Mouse (Mus musculus) MEL (cell line): ENCODE data around the gene Cops7a.

Experiments
- CTCF ChIP-seq, 3 experiments: IDR thresholded peaks in 2 of 3; conservative IDR thresholded peaks in 1 of 3; 2 replicates each; pipeline ENCODE4 v1.5.1; 2011 to 2012; ENCODE audit warnings: low read length in 3 of 3, low read depth in 2 of 3, mild to moderate bottlenecking in 2 of 3, improper control_type of control experiment in 1 of 3, inconsistent platforms in 1 of 3, mixed read lengths in 1 of 3, moderate library complexity in 1 of 3; ENCODE audit not compliant: control insufficient read depth in 1 of 3, insufficient read depth in 1 of 3, poor library complexity in 1 of 3, severe bottlenecking in 1 of 3
- HCFC1 ChIP-seq: IDR thresholded peaks from 2 replicates; pipeline ENCODE4 v1.6.1; 2012; ENCODE audit warnings: low read depth, mild to moderate bottlenecking, inconsistent platforms, low read length, improper control_type of control experiment, moderate library complexity
- JUND ChIP-seq: IDR thresholded peaks from 2 replicates; pipeline ENCODE4 v1.6.1; 2011; ENCODE audit warnings: low read depth, mild to moderate bottlenecking, improper control_type of control experiment, low read length
- MAX ChIP-seq: IDR thresholded peaks from 2 replicates; pipeline ENCODE4 v1.6.1; 2011; ENCODE audit warnings: low read length, improper control_type of control experiment
- POLR2A ChIP-seq, 2 experiments: IDR thresholded peaks; 2 replicates each; pipeline ENCODE4 v1.6.1; 2011 to 2012; ENCODE audit warnings: low read length in 2 of 2, mild to moderate bottlenecking in 2 of 2, control low read depth in 1 of 2, improper control_type of control experiment in 1 of 2, low read depth in 1 of 2, moderate library complexity in 1 of 2; ENCODE audit not compliant: control insufficient read depth in 1 of 2, insufficient read depth in 1 of 2, poor library complexity in 1 of 2
- POLR2AphosphoS2 ChIP-seq: IDR thresholded peaks from 2 replicates; pipeline ENCODE4 v1.6.1; 2011; ENCODE audit warnings: low read length, improper control_type of control experiment

DNA sequence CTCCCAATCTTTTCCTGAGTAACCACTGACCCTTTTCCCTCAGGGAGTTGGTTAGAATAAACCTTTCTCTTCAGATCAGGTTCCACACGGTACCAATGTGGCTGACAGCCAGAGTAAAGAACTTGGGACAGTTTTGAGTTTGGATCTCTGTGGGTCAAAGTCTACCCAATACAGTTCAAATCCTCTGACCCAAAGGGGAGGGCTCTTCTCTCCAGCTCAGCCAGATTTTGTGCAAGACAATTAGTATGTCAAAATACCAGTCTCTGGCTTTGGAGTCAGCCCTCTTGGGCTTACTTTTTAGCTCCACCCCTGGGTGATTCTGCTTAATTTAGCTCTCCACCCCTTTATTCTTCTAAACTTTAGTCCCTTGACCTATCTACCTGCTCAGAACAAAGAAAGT lies 35.1 kb downstream of the Cops7a start:
- TF ChIP-seq POLR2A (IDR thresholded peaks at IDR 0.05; ENCODE audit: control insufficient read depth in 1 of 2, insufficient read depth in 1 of 2, low read depth in 1 of 2, low read length in 2 of 2, poor library complexity in 1 of 2), result no peak
- TF ChIP-seq CTCF (IDR thresholded peaks at IDR 0.05 in 2 of 3, conservative IDR thresholded peaks at IDR 0.05 in 1 of 3; ENCODE audit: control insufficient read depth in 1 of 3, insufficient read depth in 1 of 3, low read depth in 2 of 3, low read length in 3 of 3, poor library complexity in 1 of 3, severe bottlenecking in 1 of 3), result no peak
- no peak for TF ChIP-seq MAX
- no peak for TF ChIP-seq POLR2AphosphoS2
- no peak for TF ChIP-seq HCFC1
- no peak for TF ChIP-seq JUND
